Mouse (Mus musculus) thymus, postnatal 14 days (tissue): ENCODE results near the gene Gm10840.
"Not testable (repeated sequence)": the region's sequence is repeated elsewhere in the genome, so short reads cannot be mapped to it uniquely, and the experiment has no call there.

Experiments used
- DNase-seq: peaks from one replicate; pipeline ENCODE4 v3.0.0; 2021

The Gm10840 gene

GRCm38 (mm10) chr11:106160841-106161721 lies at the start of gene Gm10840, which contains the start of gene Limd2:
Gene Gm10840, plus strand, starts transcription at chr11:106160850.
Gene Limd2, minus strand, starts transcription at chr11:106160860.
- peak; percentile 84 for DNase-seq

- no peak for DNase-seq
Measured at GRCm38 (mm10) chr11:106111688-106112087, 49.0 kb upstream of the Gm10840 start.

DNA sequence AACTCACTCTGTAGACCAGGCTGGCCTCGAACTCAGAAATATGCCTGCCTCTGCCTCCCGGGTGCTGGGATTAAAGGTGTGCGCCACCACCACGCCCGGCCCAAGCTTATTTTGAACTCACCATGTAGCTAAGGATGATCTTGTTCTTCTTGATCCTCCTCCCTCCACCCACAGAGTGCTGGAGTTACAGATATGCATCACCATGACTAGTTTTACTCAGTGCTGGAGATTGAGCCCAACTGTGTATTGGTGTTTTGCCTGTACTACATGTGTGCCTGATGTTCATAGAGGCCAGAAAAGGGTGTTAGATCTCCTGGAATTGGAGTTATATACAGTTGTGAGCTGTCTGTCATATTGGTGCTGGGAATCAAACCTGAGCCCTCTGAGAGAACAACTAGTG lies 38.4 kb upstream of the Gm10840 start:
- no peak for DNase-seq

DNA sequence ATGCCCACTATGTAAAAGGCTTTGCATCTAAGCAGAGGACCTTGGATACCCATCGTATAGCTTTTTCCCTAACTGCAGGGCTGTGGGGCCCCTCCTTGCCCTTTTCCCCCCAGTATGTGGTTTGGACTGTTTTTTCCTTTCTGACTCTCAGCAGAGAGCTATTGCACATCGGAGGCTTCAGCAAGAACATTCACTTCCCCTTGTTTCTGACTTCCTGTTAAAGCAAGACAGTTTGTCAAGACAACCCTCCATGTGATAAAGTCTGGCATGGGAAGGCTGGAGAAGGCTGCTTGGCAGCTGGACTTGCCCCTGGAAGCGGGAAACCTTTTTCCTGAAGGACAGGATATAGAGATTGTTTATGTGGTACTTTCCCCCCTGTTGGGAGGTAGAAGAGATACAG lies 37.9 kb upstream of the Gm10840 start:
- peak; percentile 51 for DNase-seq

- no peak for DNase-seq
Measured at GRCm38 (mm10) chr11:106124784-106125183, 35.9 kb upstream of the Gm10840 start.

DNA sequence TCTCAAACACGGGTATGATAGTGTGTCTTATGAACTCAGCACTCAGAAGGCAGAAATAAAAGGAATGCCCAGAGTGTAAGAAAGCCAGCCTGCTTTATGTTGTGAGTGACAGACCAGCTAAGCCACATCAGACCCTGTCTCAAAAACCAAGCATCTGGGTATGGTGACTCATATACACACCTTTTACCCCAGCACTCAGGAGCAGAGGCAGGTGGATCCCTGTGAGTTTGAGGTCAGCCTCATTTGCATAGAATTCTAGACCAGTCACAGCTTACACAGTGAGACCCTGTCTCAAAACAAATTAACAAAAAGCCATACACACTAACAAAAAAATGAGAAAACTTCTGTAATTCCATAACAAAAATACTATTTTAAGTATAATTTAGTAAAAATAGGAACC lies 34.8 kb upstream of the Gm10840 start:
- DNase-seq = no peak

DNA sequence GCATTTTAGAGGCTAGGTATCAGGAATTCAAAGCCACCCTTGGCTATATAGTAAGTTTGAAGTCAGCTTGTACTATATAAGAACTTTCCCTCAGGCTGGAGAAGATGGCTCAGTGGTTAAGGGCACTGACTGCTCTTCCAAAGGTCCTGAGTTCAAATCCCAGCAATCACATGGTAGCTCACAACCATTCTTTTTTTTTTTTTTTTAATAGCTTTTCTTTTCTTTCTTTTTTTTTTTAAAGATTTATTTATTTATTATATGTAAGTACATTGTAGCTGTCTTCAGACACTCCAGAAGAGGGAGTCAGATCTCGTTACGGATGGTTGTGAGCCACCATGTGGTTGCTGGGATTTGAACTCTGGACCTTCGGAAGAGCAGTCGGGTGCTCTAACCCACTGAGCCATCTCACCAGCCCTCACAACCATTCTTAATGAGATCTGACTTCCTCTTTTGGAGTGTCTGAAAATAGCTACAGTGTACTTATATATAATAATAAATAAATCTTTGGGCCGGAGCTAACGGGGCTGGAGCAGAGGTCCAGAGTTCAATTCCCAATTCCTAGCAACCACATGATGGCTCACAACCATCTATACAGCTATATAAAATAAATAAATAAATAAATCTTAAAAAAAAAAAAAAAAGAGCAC lies 33.8 kb upstream of the Gm10840 start:
- DNase-seq = not testable (repeated sequence)

GRCm38 (mm10) chr11:106129477-106129876 lies 31.2 kb upstream of the Gm10840 start:
- no peak for DNase-seq

DNA sequence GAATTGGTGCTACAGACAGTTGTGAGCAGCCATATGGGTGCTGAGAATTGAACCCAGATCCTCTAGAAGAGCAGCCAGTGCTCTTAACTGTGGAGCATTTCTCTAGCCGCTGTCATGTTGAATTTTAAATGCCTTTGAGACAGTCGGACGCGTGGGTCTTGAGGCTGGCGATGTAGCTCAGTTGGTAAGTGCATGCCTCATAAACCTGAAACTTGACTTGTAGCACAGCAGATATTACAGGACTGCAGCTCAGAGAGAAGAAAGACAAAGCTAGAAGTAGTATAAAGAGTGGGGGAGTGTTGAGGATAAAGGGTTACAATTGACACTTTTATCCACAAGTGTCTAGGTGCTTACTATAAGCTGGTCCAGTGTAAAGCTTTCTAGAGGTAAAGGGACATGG lies 28.1 kb upstream of the Gm10840 start:
- no peak for DNase-seq

DNA sequence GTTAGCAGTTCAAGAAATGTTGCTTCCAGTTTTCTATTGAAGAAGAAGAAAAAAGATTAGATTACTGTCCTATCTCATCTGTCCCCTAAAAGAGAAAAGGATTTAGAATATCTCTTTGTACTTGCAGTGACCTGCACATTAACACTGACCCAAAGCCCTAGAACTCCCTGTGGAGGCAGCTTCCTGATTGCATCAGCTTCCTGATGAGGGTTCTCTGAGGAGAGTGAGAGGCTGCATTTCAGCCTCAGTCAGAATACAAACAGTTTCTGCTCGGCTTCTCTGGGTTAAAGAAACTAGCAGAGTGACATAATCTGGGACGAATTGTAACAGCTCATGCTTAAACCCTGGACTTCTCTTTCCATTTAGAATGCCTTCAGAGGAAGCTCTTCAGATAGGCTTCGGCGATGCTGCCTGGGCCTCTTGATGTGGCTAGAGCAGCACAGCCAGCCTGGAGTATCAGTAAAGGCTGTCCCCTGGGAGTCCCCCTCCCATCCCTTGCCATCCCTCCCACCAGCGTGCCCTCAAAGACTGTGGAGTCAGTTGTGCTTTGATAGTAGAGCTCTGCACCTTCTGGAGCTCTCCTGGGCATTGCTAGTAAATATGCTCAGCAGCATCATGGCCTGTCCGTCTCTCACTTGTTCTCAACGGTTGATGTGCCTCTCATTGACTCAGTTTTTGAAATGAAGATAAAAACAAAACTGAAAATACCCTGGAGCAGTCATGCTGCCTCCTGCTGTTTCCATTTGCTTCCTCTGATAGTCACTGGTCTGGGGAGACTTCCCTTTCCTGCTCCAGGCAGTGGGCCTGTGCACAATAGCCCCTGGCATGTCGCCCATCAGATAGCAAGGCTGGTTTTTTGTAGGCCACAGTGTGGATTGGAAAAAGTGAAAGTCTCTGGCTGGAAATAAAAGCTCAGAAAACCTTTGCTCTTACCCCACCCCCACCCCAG lies 25.8 kb upstream of the Gm10840 start:
- no peak for DNase-seq

- no peak for DNase-seq
Measured at GRCm38 (mm10) chr11:106151219-106151618, 9.4 kb upstream of the Gm10840 start.

DNA sequence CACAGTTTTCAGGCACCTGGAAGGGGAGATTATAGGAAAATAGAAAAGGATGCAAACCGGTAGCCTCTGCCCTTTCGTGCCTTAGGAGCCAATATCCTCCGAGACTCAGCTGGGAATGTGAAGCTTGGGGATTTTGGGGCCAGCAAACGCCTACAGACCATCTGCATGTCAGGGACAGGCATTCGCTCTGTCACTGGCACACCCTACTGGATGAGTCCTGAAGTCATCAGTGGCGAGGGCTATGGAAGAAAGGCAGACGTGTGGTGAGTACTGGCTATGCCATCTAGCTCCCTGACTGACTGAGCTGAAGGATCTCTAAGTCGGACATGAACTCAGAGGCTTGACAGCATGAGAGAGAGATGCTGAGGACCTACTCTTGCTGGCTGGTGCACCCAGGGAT lies 8.5 kb upstream of the Gm10840 start:
- DNase-seq = no peak

- DNase-seq = no peak
Measured at GRCm38 (mm10) chr11:106154091-106154490, 6.6 kb upstream of the Gm10840 start.

GRCm38 (mm10) chr11:106154770-106155169 lies 5.9 kb upstream of the Gm10840 start:
- DNase-seq = no peak

GRCm38 (mm10) chr11:106155761-106156160 lies 4.9 kb upstream of the Gm10840 start:
- no peak for DNase-seq

- DNase-seq = no peak
Measured at GRCm38 (mm10) chr11:106156257-106156656, 4.4 kb upstream of the Gm10840 start.

DNA sequence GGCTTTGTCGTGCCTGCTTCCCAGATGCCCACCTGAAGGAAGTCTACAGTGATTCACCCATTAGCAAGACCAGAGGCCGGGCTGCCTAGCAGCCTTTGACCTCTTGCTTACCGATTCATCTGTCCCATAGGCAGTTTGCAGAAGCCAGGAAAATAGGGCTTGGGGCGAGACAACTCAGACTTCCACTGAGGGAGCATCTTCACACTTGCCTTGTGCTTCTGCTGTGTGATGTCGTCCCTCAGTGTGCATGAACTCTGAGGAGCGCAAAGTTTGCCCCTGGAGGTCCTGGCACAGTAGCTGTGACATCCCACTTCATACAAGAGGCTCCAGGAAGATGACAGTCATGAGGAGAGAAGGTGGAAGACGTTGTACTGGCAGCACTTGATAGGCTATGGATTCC lies 3.5 kb upstream of the Gm10840 start:
- no peak for DNase-seq

- peak; percentile 83 for DNase-seq
Measured at GRCm38 (mm10) chr11:106158081-106158929, 2.3 kb upstream of the Gm10840 start.

DNA sequence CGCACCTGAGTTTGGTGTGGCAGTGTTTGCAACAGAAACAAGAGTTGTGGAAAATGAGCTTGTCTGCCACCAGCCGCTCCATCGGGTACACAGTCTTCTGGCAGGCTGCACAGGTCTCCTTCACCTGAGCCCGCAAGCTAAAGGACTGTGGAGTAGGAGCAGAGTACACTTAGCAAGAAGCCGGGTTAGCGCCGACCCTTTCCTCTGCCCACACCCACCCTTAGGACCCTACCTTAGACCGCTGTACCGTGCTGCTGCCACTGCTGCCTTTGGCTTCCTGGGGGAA lies 1.8 kb upstream of the Gm10840 start:
- DNase-seq = no peak

DNA sequence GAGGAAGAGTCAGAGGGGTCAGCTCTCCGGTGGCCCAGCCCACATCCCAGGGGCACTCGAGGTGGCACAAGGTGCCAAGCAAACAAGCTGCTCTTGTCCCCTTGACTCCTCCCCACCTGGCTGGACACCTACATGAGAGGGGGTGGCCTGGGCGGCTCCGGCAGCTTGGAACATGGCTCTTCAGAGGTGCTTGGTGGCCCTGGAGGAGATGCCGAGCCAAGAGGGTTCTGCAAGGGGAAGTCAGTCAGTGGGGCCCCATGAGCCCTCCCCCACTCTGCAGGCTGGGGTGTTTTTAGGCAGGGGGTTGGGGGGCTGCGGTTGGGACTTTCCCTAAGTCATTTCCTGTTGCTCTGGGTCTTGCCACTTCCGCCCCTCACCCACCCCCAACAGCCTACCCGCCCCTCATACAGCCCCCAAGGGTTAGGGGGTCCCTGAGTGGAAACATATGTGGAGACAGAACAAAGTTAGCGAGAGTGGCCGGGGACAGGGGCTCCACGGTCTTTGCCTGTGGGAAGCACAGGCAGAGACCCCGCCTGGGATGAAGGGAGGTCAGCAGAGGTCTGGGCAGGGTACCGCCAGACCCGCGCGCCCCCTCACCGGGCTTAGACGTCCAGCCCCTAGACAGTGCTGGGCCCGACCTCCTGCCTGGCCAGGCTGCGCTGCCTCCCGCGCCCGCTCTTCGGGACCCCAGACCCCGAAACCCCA lies 1.3 kb upstream of the Gm10840 start:
- DNase-seq = peak; percentile 96
